Mouse (Mus musculus): ENCODE data around the gene Tnfrsf13b.
"Not testable (repeated sequence)": the region's sequence is repeated elsewhere in the genome, so short reads cannot be mapped to it uniquely, and the experiment has no call there.

Tnfrsf13b gene

DNA sequence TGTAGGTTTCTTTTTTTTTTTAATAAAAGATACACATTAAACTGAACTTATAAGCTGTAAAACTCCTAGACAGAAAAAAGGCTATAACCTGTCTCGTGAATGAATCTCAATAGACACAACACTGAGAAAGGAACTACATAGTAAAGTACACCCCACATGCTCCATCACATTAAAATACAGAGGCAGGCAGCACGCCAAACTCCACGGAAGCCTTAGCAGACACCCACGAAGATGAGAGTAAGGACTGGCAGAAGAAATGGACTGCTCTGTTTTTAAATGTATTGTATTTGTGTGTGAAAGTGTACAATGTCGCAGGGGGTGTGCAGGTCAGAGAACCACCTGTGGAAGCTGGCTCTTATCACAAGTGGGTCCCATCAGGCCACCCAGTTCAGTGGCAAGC, 43.6 kb downstream of the Tnfrsf13b start:
- no peak for DNase-seq (ENCODE audit: low read depth, low spot score)

DNA sequence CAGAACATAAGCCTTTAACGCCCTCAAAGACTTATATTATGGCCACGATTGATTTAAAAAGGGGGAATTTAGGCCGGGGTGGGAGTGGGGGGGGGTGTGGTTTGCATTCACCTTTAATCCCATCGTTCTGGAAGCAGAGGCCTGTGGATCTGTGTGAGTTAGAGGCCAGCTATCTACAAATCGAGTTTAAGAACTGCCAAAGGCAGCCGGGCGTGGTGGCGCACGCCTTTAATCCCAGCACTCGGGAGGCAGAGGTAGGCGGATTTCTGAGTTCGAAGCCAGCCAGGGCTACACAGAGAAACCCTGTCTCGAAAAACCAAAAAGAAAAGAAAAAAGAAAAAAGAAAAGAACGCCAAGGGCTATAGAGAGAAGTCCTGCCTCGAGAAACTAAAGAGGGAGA, 46.9 kb downstream of the Tnfrsf13b start:
- not testable (repeated sequence) for DNase-seq (ENCODE audit: low read depth, low spot score)

DNA sequence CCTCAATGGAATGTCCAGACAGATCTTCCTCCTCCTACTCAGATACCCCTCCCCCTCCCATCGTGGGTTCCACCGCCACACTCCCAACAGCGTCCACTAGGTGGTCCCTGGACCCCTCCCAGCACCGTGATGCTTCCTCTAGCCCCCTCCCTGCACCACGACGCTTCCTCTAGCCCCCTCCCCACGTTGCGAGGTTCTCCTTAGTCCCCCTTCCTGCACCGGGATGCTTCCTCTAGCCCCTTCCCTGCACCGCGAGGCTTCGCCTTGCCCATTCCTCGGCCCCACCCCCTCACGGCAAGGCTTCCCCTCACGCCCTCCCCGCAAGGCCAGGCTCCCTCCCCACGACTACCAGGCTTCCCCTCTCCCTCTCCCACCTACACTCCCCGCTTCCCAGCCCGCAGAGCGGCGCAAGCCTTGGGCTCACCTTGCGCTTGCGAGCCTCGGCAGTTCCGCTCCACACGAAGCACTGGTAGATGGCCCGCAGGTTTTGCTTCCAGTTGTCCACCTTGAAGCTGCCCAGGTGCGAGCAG, 47.8 kb downstream of the Tnfrsf13b start:
- peak; percentile 65 for DNase-seq (ENCODE audit: low read depth, low spot score)

DNA sequence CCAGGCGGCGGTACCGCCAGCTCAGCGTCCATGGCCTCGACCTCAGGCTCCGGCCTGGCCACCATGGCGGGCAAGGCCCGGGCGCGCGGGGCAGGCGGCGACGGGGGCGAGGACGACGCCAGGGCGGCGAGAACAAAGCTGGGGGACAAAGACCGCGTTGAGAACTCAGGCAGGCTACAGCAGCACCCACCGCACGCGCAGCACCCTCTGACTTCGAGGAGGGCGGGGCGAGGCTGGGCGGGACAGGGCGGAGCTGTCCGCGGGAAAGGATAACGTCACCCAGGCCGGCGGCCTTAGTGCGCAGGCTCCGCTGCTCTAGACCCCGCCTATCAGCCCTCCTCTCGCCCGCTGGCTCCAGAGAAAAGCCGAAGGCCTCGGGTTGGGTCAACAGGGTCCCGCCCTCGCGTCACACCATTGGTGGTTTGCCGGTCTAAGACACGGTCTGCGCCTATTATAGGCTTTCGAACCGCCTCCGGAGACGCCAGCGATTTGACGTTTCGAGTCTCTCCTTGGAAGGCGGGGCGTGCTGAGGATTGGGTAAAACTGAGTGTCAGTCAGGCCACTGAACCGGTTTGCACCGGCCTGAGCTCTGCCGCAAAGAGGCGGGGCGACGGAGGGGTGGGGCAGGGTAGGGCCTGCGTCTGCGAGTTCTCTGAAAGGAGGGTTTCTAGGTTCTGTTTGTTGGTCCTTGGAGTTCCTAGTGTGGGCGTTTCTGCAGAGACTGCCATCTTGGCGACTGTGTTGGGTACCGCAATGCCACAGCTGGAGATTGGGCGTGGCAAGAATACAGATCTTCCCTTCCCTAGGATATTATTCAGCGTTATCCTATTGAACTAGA, 48.5 kb downstream of the Tnfrsf13b start, which contains the start of gene Usp22:
Gene Usp22 (minus strand): TSS at position 235 of the 838 bp plus-strand sequence.
- peak; percentile 99 for DNase-seq (ENCODE audit: low read depth, low spot score)

DNA sequence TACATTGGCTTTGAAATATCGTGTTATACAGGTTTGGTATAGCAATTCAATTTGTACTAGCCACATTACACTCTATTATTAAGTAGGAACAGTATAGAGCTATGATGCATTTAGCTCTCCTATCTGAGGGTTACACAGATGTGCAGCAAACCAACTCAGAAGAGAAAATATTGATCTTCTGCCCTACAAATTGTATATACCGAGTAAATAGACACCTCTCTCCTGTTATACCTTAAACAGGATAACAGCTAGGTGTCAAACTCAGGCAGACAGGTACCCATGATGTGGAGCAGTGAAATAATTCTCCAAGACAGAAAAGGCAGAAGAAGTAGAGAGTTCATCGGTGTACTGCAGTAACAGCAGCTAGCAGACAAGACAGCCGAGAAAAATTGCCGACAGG, 49.2 kb downstream of the Tnfrsf13b start:
- DNase-seq (ENCODE audit: low read depth, low spot score), result no peak

DNA sequence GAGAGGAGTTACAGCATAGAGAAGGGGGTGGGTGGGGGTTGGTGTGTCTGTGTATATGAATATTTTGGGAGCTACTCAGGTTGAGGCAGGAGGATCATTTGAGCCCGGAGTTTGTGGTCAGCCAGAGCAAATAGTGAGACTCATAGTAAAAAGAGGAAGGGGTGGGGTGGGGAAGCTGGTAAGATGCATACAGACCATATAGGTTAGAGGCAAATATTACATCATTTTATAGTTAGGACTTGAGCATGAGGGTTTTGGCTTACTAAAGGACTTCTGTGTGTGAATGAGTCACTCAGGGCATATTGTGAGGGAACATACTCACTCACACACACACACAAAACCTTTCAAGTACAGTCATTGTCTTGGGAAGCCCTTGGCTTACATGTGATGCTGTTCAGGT, 49.8 kb downstream of the Tnfrsf13b start:
- DNase-seq (ENCODE audit: low read depth, low spot score), result no peak

DNA sequence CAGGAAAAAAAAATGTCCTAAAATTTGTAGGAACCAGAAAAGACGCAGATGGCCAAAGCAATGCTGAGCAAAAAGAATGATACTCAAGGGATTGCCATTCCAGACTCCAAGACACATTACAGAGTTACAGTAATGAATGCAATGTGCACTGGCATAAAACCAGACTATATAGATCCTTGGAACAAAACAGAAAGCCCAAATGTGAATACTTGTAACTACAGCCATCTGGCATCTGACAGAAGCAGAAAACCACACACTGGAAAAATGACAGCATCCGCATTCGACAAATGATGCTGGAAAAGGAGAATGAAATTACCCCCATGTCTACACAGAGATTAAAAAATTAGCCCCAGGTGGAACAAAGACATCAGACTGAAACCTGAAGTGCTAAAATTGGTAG, 53.8 kb downstream of the Tnfrsf13b start:
- DNase-seq (ENCODE audit: low read depth, low spot score), result no peak

DNA sequence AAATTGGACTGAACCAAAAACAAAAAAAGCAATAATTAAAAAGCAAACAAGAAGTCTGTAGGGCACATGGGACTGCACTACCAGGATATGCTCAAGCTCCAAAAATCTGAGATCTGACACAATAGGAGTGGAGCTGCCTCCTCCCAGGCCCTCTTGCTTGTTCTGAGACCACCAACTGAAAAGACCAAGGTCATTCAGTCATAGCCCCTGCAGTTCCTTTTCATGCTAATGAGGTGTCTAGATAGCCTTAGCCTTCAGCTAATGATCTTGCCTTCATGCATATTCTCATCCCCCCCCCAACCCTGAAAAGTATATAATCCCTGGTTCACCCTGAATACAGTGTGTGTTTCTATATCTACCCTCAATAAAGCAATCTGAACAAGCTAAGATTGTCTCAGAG, 55.1 kb downstream of the Tnfrsf13b start:
- no peak for DNase-seq (ENCODE audit: low read depth, low spot score)

DNA sequence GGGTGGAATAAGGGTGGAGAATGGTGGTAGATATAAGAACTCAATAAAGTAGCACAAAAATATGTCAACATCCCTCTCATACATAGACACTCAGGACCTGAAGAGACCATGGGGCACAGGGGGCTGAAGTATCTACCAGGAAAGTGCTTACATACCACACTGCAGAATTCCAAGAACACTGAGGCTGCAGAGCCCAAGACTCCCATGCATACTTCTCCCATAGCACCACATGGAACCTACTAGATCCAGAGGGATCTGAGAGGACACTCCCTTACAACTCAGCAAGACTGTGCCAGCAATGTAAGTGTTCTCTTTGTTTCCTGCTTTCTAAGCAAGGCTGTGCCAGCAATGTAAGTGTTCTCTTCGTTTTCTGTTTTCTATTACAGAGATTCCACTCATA, 57.3 kb downstream of the Tnfrsf13b start:
- no peak for DNase-seq (ENCODE audit: low read depth, low spot score)

DNA sequence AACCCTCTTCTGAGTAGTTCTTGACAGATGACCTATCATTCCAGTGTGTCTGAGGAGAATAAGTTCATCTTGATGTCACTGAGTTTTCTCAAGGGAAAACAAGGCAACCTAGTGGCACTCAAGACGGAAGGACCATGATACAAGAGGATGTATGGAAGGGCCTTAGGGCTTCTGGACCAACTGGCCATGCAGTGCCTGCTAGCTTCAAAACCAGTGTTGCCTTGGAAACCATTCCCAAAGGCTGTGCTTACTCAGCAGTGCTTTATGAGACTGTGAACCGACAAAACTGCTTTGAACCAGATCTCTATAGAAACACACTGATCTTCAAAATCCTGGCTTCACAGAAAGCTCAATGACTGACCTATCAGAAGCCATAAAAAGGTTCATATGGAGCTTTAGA, 64.2 kb downstream of the Tnfrsf13b start:
- DNase-seq (ENCODE audit: low read depth, low spot score), result no peak

DNA sequence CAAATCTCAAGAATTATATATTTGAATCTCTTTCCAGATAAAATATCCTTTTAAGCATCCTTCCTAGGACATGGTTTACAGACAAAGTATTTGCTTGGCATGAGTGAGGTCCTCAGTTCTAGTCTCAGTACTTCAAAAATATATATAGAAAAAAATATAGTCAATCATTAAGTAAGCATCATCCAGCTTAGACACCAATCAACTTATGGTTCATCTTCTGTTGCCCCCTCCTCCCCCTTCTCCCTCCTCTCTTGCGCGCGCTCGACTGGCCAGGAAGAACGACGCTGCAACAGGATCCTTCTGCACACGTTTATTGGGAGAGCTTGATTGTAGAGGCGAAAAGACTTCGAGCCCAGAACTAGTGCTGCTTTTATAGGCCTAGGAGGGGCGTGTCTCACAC, 65.6 kb downstream of the Tnfrsf13b start:
- DNase-seq (ENCODE audit: low read depth, low spot score), result not testable (repeated sequence)

DNA sequence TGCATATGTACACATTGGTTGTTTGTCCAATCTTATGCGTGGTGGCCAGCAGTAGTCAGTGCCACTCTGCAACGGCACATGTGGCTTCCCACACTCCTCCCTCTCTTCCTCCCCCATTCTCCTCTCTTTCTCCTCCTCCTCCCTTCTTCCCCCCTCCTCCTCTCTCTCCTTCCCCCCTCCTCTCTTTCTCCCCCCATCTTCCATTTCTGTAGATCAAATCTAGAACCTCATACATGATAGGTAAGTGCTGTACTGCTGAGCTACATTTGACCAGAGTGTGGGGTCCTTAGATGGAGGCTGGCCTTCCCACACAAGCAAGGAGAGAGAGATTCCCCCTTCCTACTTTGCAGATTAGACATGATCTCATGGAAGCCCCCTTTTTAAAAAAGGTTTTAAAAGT, 66.2 kb downstream of the Tnfrsf13b start:
- no peak for DNase-seq (ENCODE audit: low read depth, low spot score)

DNA sequence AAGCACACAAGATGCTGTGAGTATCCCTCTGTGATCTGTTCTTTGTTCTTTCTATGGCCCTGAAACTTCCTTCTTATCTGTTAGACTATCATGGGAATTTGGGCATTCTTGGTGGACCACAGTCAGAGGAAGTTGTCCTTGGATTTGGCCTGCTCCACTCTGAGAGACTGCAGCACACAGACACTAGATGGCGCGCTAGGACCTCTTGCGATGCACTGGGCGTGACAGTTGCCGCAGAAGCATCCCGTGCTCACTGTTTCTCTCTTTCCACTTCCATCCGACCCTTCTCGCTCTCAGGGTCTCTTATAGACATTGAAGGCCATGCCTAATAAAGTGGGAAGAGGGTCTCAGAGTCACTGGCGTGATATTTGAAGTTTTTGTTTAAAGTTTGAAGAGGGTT, 66.8 kb downstream of the Tnfrsf13b start:
- DNase-seq (ENCODE audit: low read depth, low spot score), result peak; percentile 75

DNA sequence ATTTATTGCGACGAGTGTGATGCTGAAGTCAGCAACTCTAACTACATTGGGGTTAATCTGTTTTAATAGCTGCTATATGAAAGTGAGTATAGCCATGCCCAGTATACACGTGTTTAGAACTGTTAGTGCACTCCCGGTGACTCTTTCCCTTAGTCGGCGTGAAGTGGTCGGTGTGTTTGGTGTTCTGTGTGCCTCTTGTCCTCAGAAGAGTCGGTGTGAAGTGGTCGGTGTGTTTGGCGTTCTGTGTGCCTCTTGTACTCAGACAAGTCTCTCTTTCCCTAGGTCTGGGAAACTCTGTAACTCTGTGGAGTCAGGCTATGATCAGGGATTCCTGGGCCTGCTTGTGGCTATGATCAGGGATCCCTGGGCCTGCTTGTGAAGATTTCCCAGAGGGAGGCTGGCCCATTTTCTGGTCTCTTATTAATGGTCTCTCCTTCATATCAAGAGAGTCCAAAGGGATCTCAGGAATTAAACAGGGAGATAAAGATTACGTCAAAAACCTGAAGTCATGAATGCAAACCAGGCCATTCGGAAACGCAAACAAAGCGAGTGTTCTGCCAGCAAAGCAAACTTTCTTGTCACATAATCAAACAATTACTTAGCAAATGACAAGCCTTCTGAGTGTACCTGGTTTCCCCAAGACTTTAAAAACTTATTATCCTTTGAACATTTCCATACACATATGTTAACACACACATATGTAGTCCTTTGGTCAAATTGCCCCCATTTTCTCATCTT, 70.2 kb downstream of the Tnfrsf13b start:
- DNase-seq (ENCODE audit: low read depth, low spot score), result no peak

DNA sequence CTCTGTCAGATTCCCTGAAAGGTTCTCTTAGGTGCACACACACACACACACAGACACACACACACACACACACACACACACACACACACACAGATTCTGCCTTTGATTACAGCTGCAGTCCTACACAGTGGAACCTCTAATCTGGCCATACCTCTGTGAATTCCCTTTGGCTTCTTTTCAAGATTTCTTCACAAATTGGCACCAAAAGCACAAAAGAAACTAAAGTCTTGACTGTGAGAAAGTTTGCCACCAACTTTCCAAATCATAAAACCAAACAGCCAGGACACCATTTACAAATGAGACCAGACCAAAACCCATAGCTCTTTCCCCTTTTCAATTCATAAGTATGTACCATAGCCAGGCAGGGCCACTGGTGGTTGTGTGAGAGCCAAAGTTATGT, 71.4 kb downstream of the Tnfrsf13b start:
- no peak for DNase-seq (ENCODE audit: low read depth, low spot score)

Data from retina, postnatal 7 days (tissue).